Mouse (Mus musculus): Measurements from ENCODE around the gene Srebf1. TPM values are rescaled to one million over a fixed set of nuclear protein-coding genes. Genes with fewer than 3 reads are reported as not detected.

Srebf1 gene
- polyA plus RNA-seq, 1 experiment, result 106 TPM

DNA sequence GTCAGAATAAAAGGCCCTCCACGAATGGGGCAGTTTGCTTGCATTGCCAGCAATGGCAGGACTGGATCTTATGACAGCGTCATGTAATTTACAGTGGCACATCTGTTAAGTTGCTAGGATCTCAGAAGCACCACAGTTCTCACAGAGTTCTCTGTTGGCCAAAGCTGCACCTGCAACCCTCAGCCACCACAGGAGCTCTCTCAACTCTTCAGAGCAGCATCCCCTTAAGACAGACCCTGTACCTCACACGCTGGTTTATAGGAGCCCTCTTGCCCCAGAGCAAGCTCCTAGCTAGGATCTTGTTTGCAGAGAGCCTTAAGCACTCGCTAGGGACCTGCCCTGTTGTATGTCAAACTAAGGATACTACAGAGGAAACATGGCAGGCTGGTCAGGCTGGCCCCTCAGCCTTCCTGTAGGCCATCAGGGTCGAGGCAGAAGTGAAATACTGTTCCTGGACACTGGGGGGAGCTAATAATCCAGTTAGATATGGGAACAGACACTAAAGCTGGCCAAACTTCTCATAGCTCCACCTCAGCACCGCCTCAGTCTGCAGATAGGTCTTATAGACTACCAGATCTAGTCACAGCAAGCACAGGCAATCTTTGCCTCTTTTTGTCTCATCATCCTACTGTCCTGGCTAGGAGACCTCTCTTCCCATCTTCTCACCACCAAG is 28.7 kb upstream of the Srebf1 start:
- peak; percentile 11 to 55 for DNase-seq (ENCODE audit: low read depth in 1 of 2, low spot score in 2 of 2)
- no peaks in the 10 kb centered on the region for H3K4me1 ChIP-seq (ENCODE audit: control insufficient read depth, insufficient read depth, insufficient read length)
- 64% methylated on average over 6 of the region's 6 CpGs for WGBS
- H3K36me3 ChIP-seq (ENCODE audit: control insufficient read depth, insufficient read depth, low read length), result no peaks in the 10 kb centered on the region
- no peaks in the 10 kb centered on the region for H3K27me3 ChIP-seq (ENCODE audit: control insufficient read depth, insufficient read depth, low read length)
- no peak overlapping the region for H3K27ac ChIP-seq (ENCODE audit: insufficient read depth, low read length)
- TF ChIP-seq POLR2A (IDR thresholded peaks at IDR 0.05; ENCODE audit: low read depth, low read length), result no peak
- peak; percentile 22; the same call in 1 of the 2 replicates for TF ChIP-seq CTCF (IDR thresholded peaks at IDR 0.05; ENCODE audit: extremely low read depth, insufficient read depth, insufficient read length, insufficient replicate concordance)
- H3K4me3 ChIP-seq (ENCODE audit: extremely low read depth, insufficient read depth, insufficient read length), result no peak overlapping the region

GRCm38 (mm10) chr11:60249885-60250284 is 27.5 kb upstream of the Srebf1 start:
- WGBS, result 89% methylated on average over 2 of the region's 2 CpGs
- Histone ChIP-seq H3K27me3 (ENCODE audit: control insufficient read depth, insufficient read depth, low read length) (no peaks in the 10 kb centered on the region), H3K27ac (ENCODE audit: insufficient read depth, low read length) (no peak overlapping the region), H3K36me3 (ENCODE audit: control insufficient read depth, insufficient read depth, low read length) (no peaks in the 10 kb centered on the region), H3K4me3 (ENCODE audit: extremely low read depth, insufficient read depth, insufficient read length) (no peak overlapping the region), H3K4me1 (ENCODE audit: control insufficient read depth, insufficient read depth, insufficient read length) (no peaks in the 10 kb centered on the region)
- no peak for DNase-seq (ENCODE audit: low read depth in 1 of 2, low spot score in 2 of 2)
- TF ChIP-seq CTCF (IDR thresholded peaks at IDR 0.05; ENCODE audit: extremely low read depth, insufficient read depth, insufficient read length, insufficient replicate concordance) (no peak), POLR2A (IDR thresholded peaks at IDR 0.05; ENCODE audit: low read depth, low read length) (no peak)

DNA sequence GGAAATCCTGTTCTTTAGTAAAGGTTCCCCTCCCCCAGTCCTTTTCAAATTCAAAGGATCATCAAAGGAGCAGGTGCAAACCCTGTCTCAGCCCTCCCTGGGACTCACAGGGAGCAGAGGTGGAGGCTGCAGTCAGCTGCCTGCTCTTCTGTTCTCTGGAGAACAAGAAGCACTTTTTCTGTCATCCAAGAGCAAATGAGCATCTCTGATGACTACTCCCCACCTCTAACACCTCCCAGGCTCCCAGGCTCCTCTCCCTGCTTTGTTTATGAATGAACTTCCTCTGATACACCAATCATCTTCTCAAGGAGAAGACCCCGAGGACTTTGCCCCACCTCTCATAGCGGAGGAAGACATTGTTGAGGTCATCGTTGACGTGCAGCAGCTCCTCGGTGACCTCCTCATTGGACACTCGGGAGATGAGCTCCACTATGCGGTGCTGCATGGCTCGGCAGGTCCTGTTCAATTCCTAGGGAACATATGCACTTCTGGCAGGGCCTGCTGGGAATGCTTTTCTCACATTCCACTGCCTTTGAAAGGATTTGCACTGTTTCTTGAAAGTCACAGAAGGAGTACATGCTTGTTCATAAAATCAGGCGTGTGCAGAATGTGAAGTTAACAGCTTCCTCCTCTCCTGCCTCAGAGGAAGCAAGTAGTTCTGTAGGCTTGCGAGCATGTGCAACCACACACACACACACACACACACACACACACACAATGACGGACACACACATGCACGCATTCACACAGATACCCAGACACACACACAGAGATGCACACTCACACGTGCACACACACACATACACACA is 26.4 kb upstream of the Srebf1 start:
- no peak for TF ChIP-seq POLR2A (IDR thresholded peaks at IDR 0.05; ENCODE audit: low read depth, low read length)
- no peak for TF ChIP-seq CTCF (IDR thresholded peaks at IDR 0.05; ENCODE audit: extremely low read depth, insufficient read depth, insufficient read length, insufficient replicate concordance)
- Histone ChIP-seq H3K36me3 (ENCODE audit: control insufficient read depth, insufficient read depth, low read length) (no peaks in the 10 kb centered on the region), H3K4me1 (ENCODE audit: control insufficient read depth, insufficient read depth, insufficient read length) (no peaks in the 10 kb centered on the region), H3K4me3 (ENCODE audit: extremely low read depth, insufficient read depth, insufficient read length) (no peak overlapping the region), H3K27me3 (ENCODE audit: control insufficient read depth, insufficient read depth, low read length) (no peaks in the 10 kb centered on the region), H3K27ac (ENCODE audit: insufficient read depth, low read length) (no peak overlapping the region)
- 43% methylated on average over 13 of the region's 13 CpGs for WGBS
- no peak for DNase-seq (ENCODE audit: low read depth in 1 of 2, low spot score in 2 of 2)

- no peaks in the 10 kb centered on the region for H3K4me1 ChIP-seq (ENCODE audit: control insufficient read depth, insufficient read depth, insufficient read length)
- no peaks in the 10 kb centered on the region for H3K27me3 ChIP-seq (ENCODE audit: control insufficient read depth, insufficient read depth, low read length)
- no peak for TF ChIP-seq POLR2A (IDR thresholded peaks at IDR 0.05; ENCODE audit: low read depth, low read length)
- TF ChIP-seq CTCF (IDR thresholded peaks at IDR 0.05; ENCODE audit: extremely low read depth, insufficient read depth, insufficient read length, insufficient replicate concordance), result no peak
- WGBS, result 40% methylated on average over 5 of the region's 5 CpGs
- no peak overlapping the region for H3K27ac ChIP-seq (ENCODE audit: insufficient read depth, low read length)
- H3K4me3 ChIP-seq (ENCODE audit: extremely low read depth, insufficient read depth, insufficient read length), result no peak overlapping the region
- no peaks in the 10 kb centered on the region for H3K36me3 ChIP-seq (ENCODE audit: control insufficient read depth, insufficient read depth, low read length)
- no peak for DNase-seq (ENCODE audit: low read depth in 1 of 2, low spot score in 2 of 2)
Measured at GRCm38 (mm10) chr11:60247753-60248550, 25.6 kb upstream of the Srebf1 start.

DNA sequence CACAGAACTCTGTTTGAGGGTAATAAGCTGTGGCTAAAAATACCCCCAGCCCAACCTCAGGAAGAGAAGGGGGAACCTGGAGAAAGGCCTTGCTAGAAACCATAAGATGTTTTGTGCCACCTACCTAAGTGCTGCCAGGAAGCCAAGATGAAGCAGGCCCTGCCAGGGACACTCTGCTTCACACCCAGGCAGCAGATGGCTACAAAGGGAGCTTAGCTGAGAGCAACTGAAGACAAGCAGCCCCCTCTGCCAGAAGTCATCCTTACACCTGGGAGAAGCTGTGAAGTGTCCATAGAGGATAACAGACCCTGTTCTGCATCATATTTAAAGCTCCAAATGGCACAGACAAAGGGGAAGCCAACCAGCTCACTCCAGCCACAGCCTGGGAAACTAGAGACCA is 23.7 kb upstream of the Srebf1 start:
- TF ChIP-seq POLR2A (IDR thresholded peaks at IDR 0.05; ENCODE audit: low read depth, low read length) (no peak), CTCF (IDR thresholded peaks at IDR 0.05; ENCODE audit: extremely low read depth, insufficient read depth, insufficient read length, insufficient replicate concordance) (no peak)
- Histone ChIP-seq H3K4me1 (ENCODE audit: control insufficient read depth, insufficient read depth, insufficient read length) (no peaks in the 10 kb centered on the region), H3K36me3 (ENCODE audit: control insufficient read depth, insufficient read depth, low read length) (no peaks in the 10 kb centered on the region; the same call in 1 of the 2 replicates), H3K27ac (ENCODE audit: insufficient read depth, low read length) (no peak overlapping the region), H3K4me3 (ENCODE audit: extremely low read depth, insufficient read depth, insufficient read length) (no peak overlapping the region), H3K27me3 (ENCODE audit: control insufficient read depth, insufficient read depth, low read length) (no peaks in the 10 kb centered on the region)
- DNase-seq (ENCODE audit: low read depth in 1 of 2, low spot score in 2 of 2), result no peak

GRCm38 (mm10) chr11:60244503-60245143 is 22.2 kb upstream of the Srebf1 start:
- no peak for DNase-seq (ENCODE audit: low read depth in 1 of 2, low spot score in 2 of 2)
- no peaks in the 10 kb centered on the region for H3K27me3 ChIP-seq (ENCODE audit: control insufficient read depth, insufficient read depth, low read length)
- peaks cover 1% of the 10 kb centered on the region; the same call in 1 of the 2 replicates for H3K36me3 ChIP-seq (ENCODE audit: control insufficient read depth, insufficient read depth, low read length)
- no peaks in the 10 kb centered on the region for H3K4me1 ChIP-seq (ENCODE audit: control insufficient read depth, insufficient read depth, insufficient read length)
- no peak overlapping the region for H3K27ac ChIP-seq (ENCODE audit: insufficient read depth, low read length)
- H3K4me3 ChIP-seq (ENCODE audit: extremely low read depth, insufficient read depth, insufficient read length), result no peak overlapping the region
- 83% methylated on average over 11 of the region's 11 CpGs for WGBS
- TF ChIP-seq POLR2A (IDR thresholded peaks at IDR 0.05; ENCODE audit: low read depth, low read length) (no peak), CTCF (IDR thresholded peaks at IDR 0.05; ENCODE audit: extremely low read depth, insufficient read depth, insufficient read length, insufficient replicate concordance) (no peak)
